Mouse (Mus musculus): ENCODE results near the gene Zfyve9. TPM values are rescaled to one million over a fixed set of nuclear protein-coding genes. Genes with fewer than 3 reads are reported as not detected.
A peak's percentile ranks its signal among the peaks of the same experiment; 100 is the strongest.

The Zfyve9 gene
- polyA plus RNA-seq, 1 experiment: 0.01 TPM

DNA sequence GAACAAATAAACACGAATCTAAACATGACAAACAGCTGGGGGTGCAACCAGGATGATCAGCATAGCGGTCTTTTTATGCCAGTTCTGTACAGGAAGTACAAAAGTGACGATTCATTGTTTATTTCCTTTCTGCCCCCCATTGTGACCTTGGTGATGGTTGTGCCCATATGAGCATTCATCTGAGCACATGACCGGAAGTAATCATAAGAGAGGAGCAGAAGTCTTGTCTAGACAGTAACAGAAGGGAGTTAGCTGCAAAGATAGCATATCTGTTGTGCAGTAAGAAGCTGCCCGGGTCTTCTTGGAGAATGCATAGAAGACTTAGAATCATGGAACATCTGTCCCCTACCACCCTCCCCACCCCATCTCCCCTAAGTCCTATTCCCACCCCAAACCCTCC is 141.8 kb downstream of the Zfyve9 start:
- Histone ChIP-seq H3K4me3 (replicated peaks) (no peak overlapping the region), H3K9me3 (no peaks in the 10 kb centered on the region), H3K4me1 (peaks cover 22% of the 10 kb centered on the region), H3K27me3 (replicated peaks) (no peaks in the 10 kb centered on the region), H3K36me3 (replicated peaks; ENCODE audit: low read length) (peaks cover 34% of the 10 kb centered on the region)
- TF ChIP-seq FLI1 (IDR thresholded peaks at IDR 0.05; ENCODE audit: low read length) (no peak), GATA1 (IDR thresholded peaks at IDR 0.05; ENCODE audit: borderline replicate concordance, low read length) (no peak)

GRCm38 (mm10) chr4:108637721-108638120 is 142.9 kb downstream of the Zfyve9 start:
- Histone ChIP-seq H3K27me3 (replicated peaks) (no peaks in the 10 kb centered on the region), H3K36me3 (replicated peaks; ENCODE audit: low read length) (peaks cover 44% of the 10 kb centered on the region), H3K4me3 (replicated peaks) (no peak overlapping the region), H3K9me3 (no peaks in the 10 kb centered on the region), H3K4me1 (peaks cover 22% of the 10 kb centered on the region)
- TF ChIP-seq GATA1 (IDR thresholded peaks at IDR 0.05; ENCODE audit: borderline replicate concordance, low read length) (no peak), FLI1 (IDR thresholded peaks at IDR 0.05; ENCODE audit: low read length) (no peak)

- Histone ChIP-seq H3K9me3 (no peaks in the 10 kb centered on the region), H3K36me3 (replicated peaks; ENCODE audit: low read length) (peaks cover 70% of the 10 kb centered on the region), H3K4me3 (replicated peaks) (no peak overlapping the region), H3K27me3 (replicated peaks) (no peaks in the 10 kb centered on the region), H3K4me1 (peaks cover 22% of the 10 kb centered on the region)
- no peak for TF ChIP-seq GATA1 (IDR thresholded peaks at IDR 0.05; ENCODE audit: borderline replicate concordance, low read length)
- no peak for TF ChIP-seq FLI1 (IDR thresholded peaks at IDR 0.05; ENCODE audit: low read length)
Measured at GRCm38 (mm10) chr4:108635101-108635500, 145.5 kb downstream of the Zfyve9 start.

DNA sequence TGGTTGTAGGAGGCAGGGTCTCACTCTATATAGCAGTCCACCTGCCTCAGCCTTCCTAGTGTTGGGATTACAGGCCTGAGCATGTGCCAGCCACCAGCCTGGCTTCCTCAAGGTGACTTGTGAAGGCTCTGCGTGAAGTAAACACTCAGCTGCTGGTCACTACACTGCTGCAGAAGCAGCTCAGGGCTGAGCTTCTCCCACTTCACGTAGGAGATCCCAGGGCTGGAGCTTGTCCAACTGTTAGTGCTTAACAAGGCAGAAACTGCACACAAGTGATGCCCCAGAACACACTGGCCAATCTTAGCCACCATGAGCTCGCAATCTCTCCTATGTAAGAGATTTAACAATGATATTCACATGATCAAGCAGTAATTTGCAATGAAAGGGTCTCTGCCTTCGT is 145.9 kb downstream of the Zfyve9 start:
- Histone ChIP-seq H3K9me3 (no peaks in the 10 kb centered on the region), H3K4me3 (replicated peaks) (no peak overlapping the region), H3K27me3 (replicated peaks) (no peaks in the 10 kb centered on the region), H3K4me1 (peaks cover 20% of the 10 kb centered on the region), H3K36me3 (replicated peaks; ENCODE audit: low read length) (peaks cover 74% of the 10 kb centered on the region)
- TF ChIP-seq FLI1 (IDR thresholded peaks at IDR 0.05; ENCODE audit: low read length): no peak
- no peak for TF ChIP-seq GATA1 (IDR thresholded peaks at IDR 0.05; ENCODE audit: borderline replicate concordance, low read length)

GRCm38 (mm10) chr4:108633703-108634102 is 146.9 kb downstream of the Zfyve9 start:
- peaks cover 84% of the 10 kb centered on the region for H3K36me3 ChIP-seq (replicated peaks; ENCODE audit: low read length)
- no peak for TF ChIP-seq GATA1 (IDR thresholded peaks at IDR 0.05; ENCODE audit: borderline replicate concordance, low read length)
- H3K4me1 ChIP-seq: peaks cover 10% of the 10 kb centered on the region
- no peaks in the 10 kb centered on the region for H3K9me3 ChIP-seq
- no peaks in the 10 kb centered on the region for H3K27me3 ChIP-seq (replicated peaks)
- H3K4me3 ChIP-seq (replicated peaks): no peak overlapping the region

DNA sequence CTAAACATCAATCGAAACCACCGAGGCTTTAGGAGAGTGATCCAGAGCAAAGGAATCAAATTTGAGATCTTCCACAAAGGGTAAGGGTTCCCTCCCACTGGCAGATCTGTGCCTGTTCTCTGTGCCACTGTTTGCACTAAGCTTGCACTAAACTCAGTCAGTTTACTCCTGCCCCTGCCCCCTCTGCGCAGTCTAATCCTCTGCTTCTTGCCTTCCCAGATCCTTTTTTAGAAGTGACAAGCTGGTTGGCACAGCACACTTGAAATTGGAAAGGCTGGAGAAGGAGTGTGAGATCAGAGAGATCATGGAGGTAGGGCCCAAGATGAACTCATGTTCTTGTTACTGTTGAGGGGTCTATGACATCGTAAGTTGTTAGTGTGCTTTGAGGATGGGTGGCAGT is 149.0 kb downstream of the Zfyve9 start:
- H3K4me1 ChIP-seq: no peaks in the 10 kb centered on the region
- peaks cover 99% of the 10 kb centered on the region for H3K36me3 ChIP-seq (replicated peaks; ENCODE audit: low read length)
- no peak overlapping the region for H3K4me3 ChIP-seq (replicated peaks)
- no peak for TF ChIP-seq FLI1 (IDR thresholded peaks at IDR 0.05; ENCODE audit: low read length)
- TF ChIP-seq GATA1 (IDR thresholded peaks at IDR 0.05; ENCODE audit: borderline replicate concordance, low read length): no peak
- H3K27me3 ChIP-seq (replicated peaks): no peaks in the 10 kb centered on the region
- no peaks in the 10 kb centered on the region for H3K9me3 ChIP-seq

- H3K4me3 ChIP-seq (replicated peaks): no peak overlapping the region
Measured at GRCm38 (mm10) chr4:108630096-108630495, 150.5 kb downstream of the Zfyve9 start.

GRCm38 (mm10) chr4:108629363-108629880 is 151.2 kb downstream of the Zfyve9 start:
- Histone ChIP-seq H3K4me3 (replicated peaks) (no peak overlapping the region), H3K36me3 (replicated peaks; ENCODE audit: low read length) (peaks cover 100% of the 10 kb centered on the region), H3K9me3 (no peaks in the 10 kb centered on the region), H3K4me1 (no peaks in the 10 kb centered on the region), H3K27me3 (replicated peaks) (no peaks in the 10 kb centered on the region)
- TF ChIP-seq GATA1 (IDR thresholded peaks at IDR 0.05; ENCODE audit: borderline replicate concordance, low read length): no peak
- TF ChIP-seq FLI1 (IDR thresholded peaks at IDR 0.05; ENCODE audit: low read length): no peak

More at GRCm38 (mm10) chr4:108630096-108630495, 150.5 kb downstream of the Zfyve9 start:
- Histone ChIP-seq H3K36me3 (replicated peaks; ENCODE audit: low read length) (peaks cover 100% of the 10 kb centered on the region), H3K27me3 (replicated peaks) (no peaks in the 10 kb centered on the region), H3K9me3 (no peaks in the 10 kb centered on the region), H3K4me1 (no peaks in the 10 kb centered on the region)
- no peak for TF ChIP-seq GATA1 (IDR thresholded peaks at IDR 0.05; ENCODE audit: borderline replicate concordance, low read length)
- no peak for TF ChIP-seq FLI1 (IDR thresholded peaks at IDR 0.05; ENCODE audit: low read length)

DNA sequence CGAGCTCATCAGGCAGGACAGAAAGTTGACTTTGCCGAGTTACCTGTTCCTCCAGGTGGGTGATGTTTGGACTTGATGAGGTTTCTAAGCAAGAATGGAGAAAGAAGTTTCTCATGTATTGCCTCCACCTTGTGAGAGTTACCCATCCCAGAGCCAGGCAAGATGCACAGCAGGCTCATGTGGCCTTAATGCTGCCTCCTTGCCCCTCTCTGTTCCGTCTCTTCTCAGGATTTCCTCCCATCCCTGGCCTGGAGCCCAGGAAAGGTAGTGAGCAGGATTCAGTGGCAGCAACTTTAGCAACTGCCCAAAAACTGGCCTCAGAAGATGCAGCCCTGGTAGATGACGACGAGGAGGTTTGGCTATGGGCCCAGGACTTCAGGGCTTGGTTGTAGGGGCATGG is 153.5 kb downstream of the Zfyve9 start:
- H3K9me3 ChIP-seq: no peaks in the 10 kb centered on the region
- no peaks in the 10 kb centered on the region for H3K27me3 ChIP-seq (replicated peaks)
- TF ChIP-seq GATA1 (IDR thresholded peaks at IDR 0.05; ENCODE audit: borderline replicate concordance, low read length) (no peak), FLI1 (IDR thresholded peaks at IDR 0.05; ENCODE audit: low read length) (no peak)
- H3K4me1 ChIP-seq: peaks cover 3% of the 10 kb centered on the region; the same call in 1 of the 2 replicates
- no peak overlapping the region for H3K4me3 ChIP-seq (replicated peaks)
- peaks cover 100% of the 10 kb centered on the region for H3K36me3 ChIP-seq (replicated peaks; ENCODE audit: low read length)

- no peaks in the 10 kb centered on the region for H3K27me3 ChIP-seq (replicated peaks)
- H3K4me3 ChIP-seq (replicated peaks): no peak overlapping the region
- peaks cover 29% of the 10 kb centered on the region for H3K4me1 ChIP-seq
- peaks cover 54% of the 10 kb centered on the region for H3K36me3 ChIP-seq (replicated peaks; ENCODE audit: low read length)
- TF ChIP-seq GATA1 (IDR thresholded peaks at IDR 0.05; ENCODE audit: borderline replicate concordance, low read length) (no peak), FLI1 (IDR thresholded peaks at IDR 0.05; ENCODE audit: low read length) (no peak)
- no peaks in the 10 kb centered on the region for H3K9me3 ChIP-seq
Measured at GRCm38 (mm10) chr4:108621504-108621903, 159.1 kb downstream of the Zfyve9 start.

GRCm38 (mm10) chr4:108620536-108620935 is 160.1 kb downstream of the Zfyve9 start:
- no peak for TF ChIP-seq FLI1 (IDR thresholded peaks at IDR 0.05; ENCODE audit: low read length)
- no peak for TF ChIP-seq GATA1 (IDR thresholded peaks at IDR 0.05; ENCODE audit: borderline replicate concordance, low read length)
- peaks cover 53% of the 10 kb centered on the region for H3K36me3 ChIP-seq (replicated peaks; ENCODE audit: low read length)

More at GRCm38 (mm10) chr4:108620536-108620935, 160.1 kb downstream of the Zfyve9 start:
- Histone ChIP-seq H3K27me3 (replicated peaks) (no peaks in the 10 kb centered on the region), H3K4me3 (replicated peaks) (peak overlapping the region; percentile 97), H3K9me3 (no peaks in the 10 kb centered on the region), H3K4me1 (peaks cover 29% of the 10 kb centered on the region)
